In the genomic region with DNA sequence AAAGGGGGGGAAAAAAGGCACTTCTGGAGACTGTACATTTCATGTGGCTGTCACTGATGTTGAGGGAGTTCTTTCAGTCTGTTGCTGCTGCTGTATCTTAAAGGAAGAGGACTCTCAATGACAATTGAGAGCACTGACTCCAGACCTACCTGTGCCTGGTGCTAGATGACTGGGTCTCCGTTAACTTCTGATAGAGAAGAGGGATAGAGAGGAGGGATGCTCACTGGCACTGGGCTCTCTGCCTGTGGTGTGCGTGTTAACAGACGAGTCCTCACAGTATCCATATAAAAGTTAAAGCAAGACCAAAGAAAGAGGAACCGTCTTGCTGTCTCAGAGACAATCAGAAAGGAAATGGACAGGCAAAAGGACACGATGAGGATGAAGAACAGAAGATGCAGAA, we compare ENCODE assay signal across 15 mouse cellular contexts. TPM values are rescaled to one million over a fixed set of nuclear protein-coding genes. Genes with fewer than 3 reads are reported as not detected.
"Had no signal": no experiment of that assay in that cellular context is flagged by ENCODE, and none has a peak within 500 bp of the region (broad histone marks: within the 10 kb centered on the region; RNA-seq: fewer than 3 reads in every experiment).

No protein-coding gene starts in this region.

- H3K36me3 ChIP-seq: neural tube, embryonic 12.5 days had no signal

- H3K4me1 ChIP-seq: midbrain, embryonic 12.5 days; neural tube, embryonic 12.5 days had no signal

- H3K9ac ChIP-seq: limb, embryonic 15.5 days; liver, embryonic 13.5 days; midbrain, embryonic 12.5 days; neural tube, embryonic 12.5 days had no signal

- H3K4me2 ChIP-seq: limb, embryonic 15.5 days; liver, embryonic 13.5 days; midbrain, embryonic 12.5 days; neural tube, embryonic 12.5 days had no signal

- H3K4me3 ChIP-seq: limb, embryonic 15.5 days; liver, embryonic 13.5 days; midbrain, embryonic 12.5 days; neural tube, embryonic 12.5 days had no signal

- H3K9me3 ChIP-seq: limb, embryonic 15.5 days; liver, embryonic 13.5 days; midbrain, embryonic 12.5 days; neural tube, embryonic 12.5 days had no signal

- H3K27me3 ChIP-seq: limb, embryonic 15.5 days; liver, embryonic 13.5 days; midbrain, embryonic 12.5 days; neural tube, embryonic 12.5 days had no signal

- DNase-seq: kidney, adult 8-10 months; kidney, postnatal 36 days; layer of hippocampus, adult 9-11 months; layer of hippocampus, postnatal 36 days; liver, embryonic 13.5 days; lung, adult 18-20 months had no signal

- H3K27ac ChIP-seq: kidney, postnatal 0 days; limb, embryonic 15.5 days; liver, embryonic 13.5 days; midbrain, embryonic 12.5 days; neural tube, embryonic 12.5 days had no signal

- ATAC-seq: intestine, postnatal 0 days; midbrain, embryonic 16.5 days had no signal

RNA-seq across cellular contexts. Expression of gene Gpr18, which starts 40.7 kb away (rescaled TPM):
- total RNA-seq: layer of hippocampus, adult 18-20 months; layer of hippocampus, postnatal 36 days; left cerebral cortex, adult 8-10 months; left cerebral cortex, postnatal 25 days had no signal
- polyA plus RNA-seq: liver, embryonic 13.5 days had no signal
